Mouse (Mus musculus) bone marrow macrophage, adult 2 months (primary cell): ENCODE data around the gene Gm5965. TPM values are rescaled to one million over a fixed set of nuclear protein-coding genes. Genes with fewer than 3 reads are reported as not detected.

ENCODE experiments used
- H3K27ac ChIP-seq: 2 replicates; pipeline ENCODE4 v1.5.1; 2012; ENCODE audit warnings: low read depth, low read length; ENCODE audit not compliant: insufficient read depth
- H3K4me1 ChIP-seq: 2 replicates; pipeline ENCODE4 v1.6.1; 2012; ENCODE audit warnings: low read length; ENCODE audit not compliant: control insufficient read depth, insufficient read depth
- H3K4me3 ChIP-seq: 2 replicates; pipeline ENCODE4 v1.5.1; 2012; ENCODE audit warnings: mild to moderate bottlenecking, low read length, moderate library complexity; ENCODE audit not compliant: insufficient read depth
- CTCF ChIP-seq: IDR thresholded peaks from 2 replicates; pipeline ENCODE4 v1.5.1; 2012; ENCODE audit warnings: low read depth, mild to moderate bottlenecking, low read length, moderate library complexity
- POLR2A ChIP-seq: IDR thresholded peaks from 2 replicates; pipeline ENCODE4 v1.6.1; 2012; ENCODE audit warnings: mild to moderate bottlenecking, low read depth, low read length, borderline replicate concordance
- polyA plus RNA-seq: library from polyadenylated mRNA; stranded (reverse); fragments of >200 nt; gene quantifications from 2 replicates; pipeline ENCODE4 v1.2.4, GENCODE M21; 2012; ENCODE audit not compliant: missing spikeins, insufficient read depth, insufficient read length

Gene Gm5965
- polyA plus RNA-seq, 1 experiment: not detected

DNA sequence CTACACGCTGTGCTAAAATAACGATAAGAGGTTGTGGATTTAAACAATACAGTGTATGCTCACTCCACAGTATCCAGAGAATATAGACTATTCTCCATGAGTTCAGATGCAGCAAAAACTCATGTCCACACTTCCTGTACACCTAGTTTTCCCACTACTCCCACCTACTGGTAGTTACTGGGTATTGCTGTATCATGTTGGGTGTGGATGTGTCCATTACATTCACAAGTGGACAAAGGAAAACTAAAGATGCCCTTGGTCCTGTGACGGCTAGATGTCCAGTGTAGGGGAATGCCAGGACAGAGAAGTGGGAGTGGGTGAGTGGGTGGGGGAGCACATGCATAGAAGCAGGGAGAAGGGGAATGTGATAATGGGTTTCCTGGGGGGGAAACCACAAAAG, 46.0 kb downstream of the Gm5965 start:
- Histone ChIP-seq H3K4me3 (no peak overlapping the region), H3K4me1 (no peaks in the 10 kb centered on the region), H3K27ac (no peak overlapping the region)
- TF ChIP-seq CTCF (no peak), POLR2A (no peak)

DNA sequence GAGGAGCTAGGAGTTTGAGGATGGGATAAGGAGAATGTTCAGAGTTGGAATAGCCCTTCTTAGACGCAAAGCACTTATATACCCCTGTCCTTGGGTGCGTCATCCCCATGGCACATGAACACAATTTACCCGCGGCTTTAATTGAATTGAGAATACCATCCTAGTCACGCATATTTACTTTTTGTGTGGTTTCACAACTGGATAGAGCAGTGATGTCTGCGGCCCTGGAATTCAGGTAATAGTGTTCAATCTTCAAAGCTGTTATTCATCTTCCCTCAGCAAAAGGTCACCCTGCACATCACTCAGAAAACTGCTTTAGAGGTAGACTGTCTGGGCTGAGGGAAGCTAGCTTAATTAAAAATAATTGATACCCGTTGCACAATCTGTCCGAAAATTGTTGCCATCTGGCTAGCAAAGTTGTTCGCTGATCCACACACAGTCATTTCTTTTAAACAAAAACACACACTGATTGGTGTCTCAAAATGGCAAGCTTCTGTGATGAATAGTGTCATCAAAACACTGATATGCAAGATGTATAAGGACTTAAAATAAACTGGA, 48.5 kb downstream of the Gm5965 start, which contains the start of gene Krtap14:
Krtap14 (minus strand) TSS at position 51 of the 558 bp plus-strand sequence.
- Histone ChIP-seq H3K4me3 (no peak within 1 kb of the TSS), H3K4me1 (no peaks in the 10 kb centered on the region), H3K27ac (no peak within 1 kb of the TSS)
- TF ChIP-seq CTCF (no peak), POLR2A (no peak)

DNA sequence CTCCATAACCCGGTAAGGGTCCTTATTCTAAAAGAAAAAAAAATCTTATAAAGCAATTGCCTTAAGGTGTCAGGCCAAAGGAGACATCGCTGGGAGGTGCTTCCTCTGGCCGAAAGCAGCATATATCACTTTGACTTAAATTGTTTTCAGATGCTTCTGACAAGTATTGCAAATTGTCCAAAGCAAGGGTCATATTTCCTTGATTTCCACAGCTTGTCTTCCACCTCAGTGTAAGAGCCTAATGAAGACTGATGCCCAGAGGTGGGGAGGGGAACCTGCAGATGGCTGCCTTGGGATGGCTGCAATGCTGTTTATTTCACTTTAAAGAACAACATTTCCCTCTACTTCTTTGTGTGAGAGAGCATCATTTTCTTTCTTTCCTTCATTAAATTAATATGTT, 49.3 kb downstream of the Gm5965 start:
- no peak for TF ChIP-seq CTCF
- no peak for TF ChIP-seq POLR2A
- no peak overlapping the region for H3K27ac ChIP-seq
- H3K4me3 ChIP-seq: no peak overlapping the region
- H3K4me1 ChIP-seq: no peaks in the 10 kb centered on the region

Other genes with a start within 250 kb of the Gm5965 start
- not detected in 2 replicates for gene Cldn8, start 214.7 kb upstream of the Gm5965 start, polyA plus RNA-seq
- not detected in 2 replicates for gene Krtap24-1, start 165.6 kb upstream of the Gm5965 start, polyA plus RNA-seq
- gene 2310079G19Rik, start 150.2 kb upstream of the Gm5965 start, polyA plus RNA-seq: not detected in 2 replicates
- not detected in 2 replicates for gene Krtap26-1, start 130.1 kb upstream of the Gm5965 start, polyA plus RNA-seq
- gene Krtap27-1, start 106.2 kb upstream of the Gm5965 start, polyA plus RNA-seq: not detected in 2 replicates
- gene 2310061N02Rik, start 69.9 kb upstream of the Gm5965 start, polyA plus RNA-seq: not detected in 2 replicates
- gene Krtap13-1, start 49.0 kb upstream of the Gm5965 start, polyA plus RNA-seq: not detected in 2 replicates
- gene Krtap13, start 26.3 kb upstream of the Gm5965 start, polyA plus RNA-seq: not detected in 2 replicates
- not detected in 2 replicates for gene 2310034C09Rik, start 19.0 kb upstream of the Gm5965 start, polyA plus RNA-seq
- gene 2310057N15Rik, start 3.7 kb upstream of the Gm5965 start, polyA plus RNA-seq: not detected in 2 replicates
- not detected in 2 replicates for gene Gm20741, start 34.3 kb downstream of the Gm5965 start, polyA plus RNA-seq
- gene Krtap15, start 42.3 kb downstream of the Gm5965 start, polyA plus RNA-seq: not detected in 2 replicates
- not detected in 2 replicates for gene Krtap14, start 48.2 kb downstream of the Gm5965 start, polyA plus RNA-seq
- not detected in 2 replicates for gene Krtap19-1, start 91.5 kb downstream of the Gm5965 start, polyA plus RNA-seq
- not detected in 2 replicates for gene Krtap19-2, start 96.4 kb downstream of the Gm5965 start, polyA plus RNA-seq
- gene Krtap19-3, start 100.1 kb downstream of the Gm5965 start, polyA plus RNA-seq: not detected in 2 replicates
- not detected in 2 replicates for gene Krtap19-4, start 107.2 kb downstream of the Gm5965 start, polyA plus RNA-seq
- gene Krtap19-5, start 118.6 kb downstream of the Gm5965 start, polyA plus RNA-seq: not detected in 2 replicates
- not detected in 2 replicates for gene Krtap19-9b, start 154.4 kb downstream of the Gm5965 start, polyA plus RNA-seq
- gene Krtap16-3, start 185.0 kb downstream of the Gm5965 start, polyA plus RNA-seq: not detected in 2 replicates
- gene Krtap22-2, start 232.9 kb downstream of the Gm5965 start, polyA plus RNA-seq: not detected in 2 replicates
- not detected in 2 replicates for gene Gm10229, start 237.4 kb downstream of the Gm5965 start, polyA plus RNA-seq